Mouse (Mus musculus): ENCODE data around the gene Exog. TPM values are rescaled to one million over a fixed set of nuclear protein-coding genes. Genes with fewer than 3 reads are reported as not detected.

Gene Exog
- total RNA-seq, 2 experiments from 2014 or later, result 20.2 to 21.4 TPM

- DNase-seq (ENCODE audit: low spot score in 2 of 2), result peak in 1 of 2 experiments; percentile 41
Measured at GRCm38 (mm10) chr9:119457122-119457521, 12.4 kb downstream of the Exog start.

- peak; percentile 60 to 83 for DNase-seq (ENCODE audit: low spot score in 2 of 2)
Measured at GRCm38 (mm10) chr9:119460410-119460809, 15.7 kb downstream of the Exog start.

- DNase-seq (ENCODE audit: low spot score in 2 of 2), result no peak
Measured at GRCm38 (mm10) chr9:119465056-119465455, 20.3 kb downstream of the Exog start.

- no peak for DNase-seq (ENCODE audit: low spot score in 2 of 2)
Measured at GRCm38 (mm10) chr9:119465595-119465994, 20.9 kb downstream of the Exog start.

GRCm38 (mm10) chr9:119469691-119470353 is 25.1 kb downstream of the Exog start:
- DNase-seq (ENCODE audit: low spot score in 2 of 2), result no peak

- no peak for DNase-seq (ENCODE audit: low spot score in 2 of 2)
Measured at GRCm38 (mm10) chr9:119472412-119472918, 27.7 kb downstream of the Exog start.

- no peak for DNase-seq (ENCODE audit: low spot score in 2 of 2)
Measured at GRCm38 (mm10) chr9:119473011-119473410, 28.3 kb downstream of the Exog start.

- no peak for DNase-seq (ENCODE audit: low spot score in 2 of 2)
Measured at GRCm38 (mm10) chr9:119473608-119474164, 28.9 kb downstream of the Exog start.

- no peak for DNase-seq (ENCODE audit: low spot score in 2 of 2)
Measured at GRCm38 (mm10) chr9:119474717-119475611, 30.2 kb downstream of the Exog start.

- no peak for DNase-seq (ENCODE audit: low spot score in 2 of 2)
Measured at GRCm38 (mm10) chr9:119477754-119478153, 33.0 kb downstream of the Exog start.

- DNase-seq (ENCODE audit: low spot score in 2 of 2), result no peak
Measured at GRCm38 (mm10) chr9:119478345-119478744, 33.6 kb downstream of the Exog start.

GRCm38 (mm10) chr9:119479297-119479696 is 34.6 kb downstream of the Exog start:
- no peak for DNase-seq (ENCODE audit: low spot score in 2 of 2)

- no peak for DNase-seq (ENCODE audit: low spot score in 2 of 2)
Measured at GRCm38 (mm10) chr9:119481612-119482011, 36.9 kb downstream of the Exog start.

- no peak for DNase-seq (ENCODE audit: low spot score in 2 of 2)
Measured at GRCm38 (mm10) chr9:119483554-119484353, 39.0 kb downstream of the Exog start.

GRCm38 (mm10) chr9:119484420-119484819 is 39.7 kb downstream of the Exog start:
- no peak for DNase-seq (ENCODE audit: low spot score in 2 of 2)

- no peak for DNase-seq (ENCODE audit: low spot score in 2 of 2)
Measured at GRCm38 (mm10) chr9:119484868-119485267, 40.1 kb downstream of the Exog start.

GRCm38 (mm10) chr9:119496354-119496753 is 51.6 kb downstream of the Exog start:
- no peak for DNase-seq (ENCODE audit: low spot score in 2 of 2)

- peak in 1 of 2 experiments; percentile 9 for DNase-seq (ENCODE audit: low spot score in 2 of 2)
Measured at GRCm38 (mm10) chr9:119496960-119497359, 52.2 kb downstream of the Exog start.

- DNase-seq (ENCODE audit: low spot score in 2 of 2), result no peak
Measured at GRCm38 (mm10) chr9:119497546-119498246, 53.0 kb downstream of the Exog start.

- no peak for DNase-seq (ENCODE audit: low spot score in 2 of 2)
Measured at GRCm38 (mm10) chr9:119498247-119498607, 53.5 kb downstream of the Exog start.
